In the genomic region with DNA sequence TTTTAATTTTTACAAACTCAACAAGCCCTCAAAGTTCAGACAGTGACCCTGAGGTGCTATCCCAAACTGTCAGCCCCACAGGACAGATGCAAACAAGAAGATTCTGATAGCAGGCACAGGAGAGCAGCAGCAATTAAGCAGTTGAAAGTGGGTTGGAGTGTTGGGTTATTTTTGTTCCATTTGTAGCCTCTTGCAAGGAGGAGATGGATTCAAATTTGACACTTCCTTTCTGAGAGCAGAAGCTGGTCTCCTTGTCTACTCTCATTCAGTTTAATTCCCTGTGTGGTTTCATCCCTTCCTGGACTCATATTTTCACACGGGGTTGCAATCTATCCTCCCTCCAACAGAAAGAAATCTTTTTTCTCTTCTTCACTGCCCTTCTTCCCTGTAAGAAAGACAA, we compare ENCODE assay signal across 8 mouse cellular contexts. TPM values are rescaled to one million over a fixed set of nuclear protein-coding genes. Genes with fewer than 3 reads are reported as not detected.
DNase-seq lines count a peak whose midpoint lies in the region; ATAC-seq and TF ChIP-seq lines count a peak whose summit lies in the region.
"Had no signal": no experiment of that assay in that cellular context is flagged by ENCODE, and none has a peak within 500 bp of the region (broad histone marks: within the 10 kb centered on the region; RNA-seq: fewer than 3 reads in every experiment).

No protein-coding gene starts in this region.

- TF ChIP-seq EP300 in lung, postnatal 0 days (IDR thresholded peaks at IDR 0.05) = no peak

- no peak for TF ChIP-seq CTCF in lung, embryonic 14.5 days (IDR thresholded peaks at IDR 0.05; ENCODE audit: low read depth)
- no peak for TF ChIP-seq CTCF in lung, postnatal 0 days (IDR thresholded peaks at IDR 0.05)
- TF ChIP-seq CTCF in olfactory bulb, adult 2 months (IDR thresholded peaks at IDR 0.05; ENCODE audit: insufficient read depth, low read depth, low read length) = no peak
- TF ChIP-seq CTCF in gastrocnemius, adult 2 months (IDR thresholded peaks at IDR 0.05) = no peak

- H3K27ac ChIP-seq in lung, embryonic 14.5 days (ENCODE audit: low read depth) = no peak overlapping the region
- H3K27ac ChIP-seq in lung, postnatal 0 days (ENCODE audit: low read length) = no peak overlapping the region
- H3K27ac ChIP-seq in forebrain, embryonic 13.5 days = no peak overlapping the region
- H3K27ac ChIP-seq in intestine, embryonic 16.5 days (ENCODE audit: low read length) = no peak overlapping the region
- peak overlapping the region; percentile 53 for H3K27ac ChIP-seq in olfactory bulb, adult 2 months (ENCODE audit: insufficient read depth, low read depth, low read length)
- H3K27ac ChIP-seq in gastrocnemius, adult 2 months = no peak overlapping the region

- TF ChIP-seq POLR2A in olfactory bulb, adult 2 months (IDR thresholded peaks at IDR 0.05; ENCODE audit: insufficient read depth, low read depth, low read length) = no peak

- no peaks in the 10 kb centered on the region for H3K9me3 ChIP-seq in lung, embryonic 14.5 days (ENCODE audit: low read depth, low read length)
- no peaks in the 10 kb centered on the region for H3K9me3 ChIP-seq in lung, postnatal 0 days (ENCODE audit: low read length)
- no peaks in the 10 kb centered on the region for H3K9me3 ChIP-seq in forebrain, embryonic 13.5 days (replicated peaks)
- no peaks in the 10 kb centered on the region for H3K9me3 ChIP-seq in intestine, embryonic 16.5 days (ENCODE audit: control insufficient read depth, low read length)

- ATAC-seq in lung, embryonic 14.5 days (ENCODE audit: insufficient read depth) = no peak
- ATAC-seq in lung, postnatal 0 days = no peak
- no peak for ATAC-seq in forebrain, embryonic 13.5 days
- no peak for ATAC-seq in intestine, embryonic 16.5 days

- no peak for DNase-seq in lung, embryonic 14.5 days
- no peak for DNase-seq in lung, postnatal 0 days (ENCODE audit: low spot score)
- no peak for DNase-seq in gastrocnemius, adult 8-10 months (ENCODE audit: low spot score in 2 of 2)
- DNase-seq in gastrocnemius, adult 2 months = no peak

- no peaks in the 10 kb centered on the region for H3K36me3 ChIP-seq in lung, embryonic 14.5 days (ENCODE audit: insufficient read depth)
- H3K36me3 ChIP-seq in lung, postnatal 0 days (ENCODE audit: insufficient read depth, low read length) = no peaks in the 10 kb centered on the region
- H3K36me3 ChIP-seq in forebrain, embryonic 13.5 days (ENCODE audit: poor library complexity, severe bottlenecking) = no peaks in the 10 kb centered on the region
- no peaks in the 10 kb centered on the region for H3K36me3 ChIP-seq in intestine, embryonic 16.5 days (ENCODE audit: control insufficient read depth, insufficient read depth, low read length)

- H3K27me3 ChIP-seq in lung, embryonic 14.5 days (ENCODE audit: insufficient read depth, low read length) = peaks cover 16% of the 10 kb centered on the region
- H3K27me3 ChIP-seq in lung, postnatal 0 days (replicated peaks; ENCODE audit: insufficient read depth, low read length) = 0 out of 2 replicates have a peak, but pooled peaks cover 5% of the 10 kb centered on the region
- no peaks in the 10 kb centered on the region; the same call in 1 of the 2 replicates for H3K27me3 ChIP-seq in forebrain, embryonic 13.5 days
- H3K27me3 ChIP-seq in intestine, embryonic 16.5 days (replicated peaks; ENCODE audit: control insufficient read depth, insufficient read depth, low read length) = peaks cover 15% of the 10 kb centered on the region

- peak overlapping the region; percentile 76; the same call in 1 of the 2 replicates for H3K4me2 ChIP-seq in lung, embryonic 14.5 days
- H3K4me2 ChIP-seq in lung, postnatal 0 days (replicated peaks; ENCODE audit: low read depth, low read length) = no peak overlapping the region
- H3K4me2 ChIP-seq in forebrain, embryonic 13.5 days = peak overlapping the region; percentile 94
- no peak overlapping the region; the same call in 1 of the 2 replicates for H3K4me2 ChIP-seq in intestine, embryonic 16.5 days (ENCODE audit: low read depth, low read length)

- no peaks in the 10 kb centered on the region for H3K4me1 ChIP-seq in lung, embryonic 14.5 days (ENCODE audit: insufficient read depth)
- H3K4me1 ChIP-seq in lung, postnatal 0 days (ENCODE audit: insufficient read depth, low read depth, low read length) = peaks cover 3% of the 10 kb centered on the region; the same call in 1 of the 2 replicates
- peaks cover 18% of the 10 kb centered on the region for H3K4me1 ChIP-seq in forebrain, embryonic 13.5 days
- H3K4me1 ChIP-seq in intestine, embryonic 16.5 days (ENCODE audit: control insufficient read depth, insufficient read depth, low read length) = peaks cover 11% of the 10 kb centered on the region
- H3K4me1 ChIP-seq in olfactory bulb, adult 2 months (ENCODE audit: control insufficient read depth, insufficient read depth, low read length) = 0 out of 2 replicates have a peak, but pooled peaks cover 5% of the 10 kb centered on the region

- 7% methylated on average over 1 of the region's 1 CpGs for WGBS in lung, embryonic 14.5 days
- 0% methylated on average over 1 of the region's 1 CpGs for WGBS in lung, postnatal 0 days
- 0% methylated on average over 1 of the region's 1 CpGs for WGBS in forebrain, embryonic 13.5 days
- WGBS in intestine, embryonic 16.5 days = 28% methylated on average over 1 of the region's 1 CpGs
- WGBS in olfactory bulb, adult 2 months = 3% methylated on average over 1 of the region's 1 CpGs

- H3K4me3 ChIP-seq in lung, embryonic 14.5 days (ENCODE audit: low read depth, low read length) = peak overlapping the region; percentile 33; the same call in 1 of the 2 replicates
- H3K4me3 ChIP-seq in lung, postnatal 0 days (ENCODE audit: low read depth, low read length) = no peak overlapping the region
- H3K4me3 ChIP-seq in forebrain, embryonic 13.5 days = peak overlapping the region; percentile 76
- peak overlapping the region; percentile 45; the same call in 1 of the 2 replicates for H3K4me3 ChIP-seq in intestine, embryonic 16.5 days (ENCODE audit: low read length)
- H3K4me3 ChIP-seq in olfactory bulb, adult 2 months (ENCODE audit: insufficient read depth, low read depth, low read length) = peak overlapping the region; percentile 63
- H3K4me3 ChIP-seq in gastrocnemius, adult 2 months = no peak overlapping the region

- intact Hi-C loops in gastrocnemius, adult 2 months (cut with DNase I) = no loop called here

- no peak overlapping the region for H3K9ac ChIP-seq in lung, embryonic 14.5 days
- H3K9ac ChIP-seq in lung, postnatal 0 days (replicated peaks; ENCODE audit: low read depth) = no peak overlapping the region
- H3K9ac ChIP-seq in forebrain, embryonic 13.5 days = peak overlapping the region; percentile 82
- H3K9ac ChIP-seq in intestine, embryonic 16.5 days (ENCODE audit: low read depth, low read length) = no peak overlapping the region

RNA-seq across cellular contexts. Expression of gene Syt1, which starts 1.0 kb away (rescaled TPM):
- polyA plus RNA-seq in lung, embryonic 14.5 days (2014; fragmentation: Nextera tagmentation; extraction: Ambion mirVana) = 0.25 and 0.55 TPM in 2 replicates
- polyA plus RNA-seq in lung, postnatal 0 days (2015; fragmentation: Nextera tagmentation; extraction: Ambion mirVana) = 0.12 and 0.17 TPM in 2 replicates
- 45.9 and 51.3 TPM in 2 replicates for polyA plus RNA-seq in forebrain, embryonic 13.5 days (2015; fragmentation: Nextera tagmentation; extraction: Ambion mirVana)
- polyA plus RNA-seq in intestine, embryonic 16.5 days (2015; fragmentation: Nextera tagmentation; extraction: Ambion mirVana) = 6.9 and 7.0 TPM in 2 replicates
- 322 and 384 TPM in 2 replicates for polyA plus RNA-seq in olfactory bulb, adult 2 months (2012; ENCODE audit: insufficient read depth, insufficient read length, low replicate concordance, missing spikeins)
- total RNA-seq in gastrocnemius, adult 8-10 months (2022) = under 1 TPM; 0.07 to 0.21 (median 0.17) TPM
- total RNA-seq in gastrocnemius, adult 2 months (2021) = not detected
- total RNA-seq: megakaryocyte-erythroid progenitor cell, adult 5-6 weeks had no signal

Comparison
In these comparisons a context has a peak if more than half of its experiments do, and no peak if none do; other contexts are left out.
1. H3K4me2 ChIP-seq: peak in lung, embryonic 14.5 days (single experiment) and forebrain, embryonic 13.5 days (single experiment); none in lung, postnatal 0 days (single experiment) and intestine, embryonic 16.5 days (single experiment).
2. H3K4me3 ChIP-seq: peak in lung, embryonic 14.5 days (single experiment), forebrain, embryonic 13.5 days (single experiment), intestine, embryonic 16.5 days (single experiment) and olfactory bulb, adult 2 months (single experiment); none in lung, postnatal 0 days (single experiment) and gastrocnemius, adult 2 months (single experiment).